Mouse (Mus musculus) bone marrow macrophage, adult 2 months (primary cell): Measurements from ENCODE around the gene Prune2.

Experiments used
- CTCF ChIP-seq: IDR thresholded peaks from 2 replicates; pipeline ENCODE4 v1.5.1; 2012; ENCODE audit warnings: low read depth, mild to moderate bottlenecking, low read length, moderate library complexity
- POLR2A ChIP-seq: IDR thresholded peaks from 2 replicates; pipeline ENCODE4 v1.6.1; 2012; ENCODE audit warnings: mild to moderate bottlenecking, low read depth, low read length, borderline replicate concordance

DNA sequence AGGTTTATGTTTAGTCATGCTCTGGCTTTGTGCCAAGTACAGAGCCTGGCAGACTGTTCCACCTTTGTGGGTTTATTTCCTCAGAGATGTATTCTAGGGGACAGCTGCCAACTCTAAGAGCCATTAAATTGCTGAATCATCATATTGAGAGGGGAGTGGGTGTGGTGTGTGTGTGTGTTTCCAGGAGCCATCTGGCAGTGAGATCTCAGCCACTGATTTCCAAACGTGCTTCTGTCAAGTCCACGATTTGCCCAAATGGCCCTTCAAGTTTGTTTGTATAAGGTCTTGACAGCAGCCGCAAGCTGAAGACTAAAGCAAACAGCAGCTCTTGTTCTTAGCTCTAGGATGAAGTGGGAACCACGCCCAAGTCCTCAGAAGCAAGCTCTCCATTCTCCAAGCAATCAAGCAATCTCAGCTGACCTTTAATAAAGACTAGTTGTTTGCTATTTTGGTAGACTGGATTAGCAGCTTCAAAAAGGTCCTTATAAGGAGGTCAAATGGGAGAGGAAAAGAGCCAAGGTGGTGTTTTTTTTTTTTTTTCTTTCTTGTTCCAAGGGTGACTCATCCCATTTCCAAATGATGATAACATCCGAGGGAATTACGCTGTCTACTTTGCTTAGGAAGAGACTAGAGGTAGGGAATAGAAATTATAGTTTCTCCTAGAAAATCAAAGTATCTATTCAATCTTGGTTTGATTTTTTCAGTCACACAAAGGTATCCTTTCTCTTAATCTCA is 55.5 kb downstream of the Prune2 start:
- TF ChIP-seq CTCF (no peak), POLR2A (no peak)
